Mouse (Mus musculus) CH12.LX (cell line): ENCODE data around the gene Cep57l1. TPM values are rescaled to one million over a fixed set of nuclear protein-coding genes. Genes with fewer than 3 reads are reported as not detected.

Experiments
- DNase-seq: peaks from one replicate; pipeline ENCODE4 v3.0.0-alpha.2; 2013; ENCODE audit errors: extremely low read depth
- H3K27ac ChIP-seq: 2 replicates; pipeline ENCODE4 v1.5.1; 2012; ENCODE audit warnings: low read depth, mild to moderate bottlenecking, control low read depth, moderate library complexity; ENCODE audit not compliant: insufficient read depth
- H3K27me3 ChIP-seq: replicated peaks from 2 replicates; pipeline ENCODE3; 2012; ENCODE audit warnings: inconsistent platforms
- H3K36me3 ChIP-seq, 2 experiments: replicated peaks in 1 of 2; 2 replicates each; pipeline versions ENCODE3 to v1.6.1; 2012; ENCODE audit warnings: inconsistent platforms in 1 of 2, low read length in 1 of 2, mild to moderate bottlenecking in 1 of 2, mixed read lengths in 1 of 2, moderate library complexity in 1 of 2; ENCODE audit not compliant: control insufficient read depth in 1 of 2, insufficient read depth in 1 of 2
- H3K4me1 ChIP-seq, 2 experiments: 2 replicates each; pipeline ENCODE4 v1.6.1; 2012; ENCODE audit warnings: inconsistent platforms in 1 of 2, moderate library complexity in 1 of 2; ENCODE audit not compliant: insufficient read depth in 2 of 2, control insufficient read depth in 1 of 2
- H3K4me2 ChIP-seq: 2 replicates; pipeline ENCODE4 v1.6.1; 2012; ENCODE audit warnings: low read depth, mild to moderate bottlenecking, control low read depth; ENCODE audit not compliant: poor library complexity, insufficient read depth, severe bottlenecking
- H3K4me3 ChIP-seq, 3 experiments: fragments of 150-350 bp in 1 of 3; sonication (generic) in 1 of 3; replicated peaks in 1 of 3; 2 replicates each; pipeline versions ENCODE3 to v1.5.1; 2011 to 2012; ENCODE audit warnings: low read depth in 2 of 3, low read length in 2 of 3, mild to moderate bottlenecking in 2 of 3, moderate library complexity in 2 of 3, control low read depth in 1 of 3, improper control_type of control experiment in 1 of 3, inconsistent platforms in 1 of 3, mixed read lengths in 1 of 3; ENCODE audit not compliant: poor library complexity in 1 of 3
- H3K79me2 ChIP-seq: replicated peaks from 2 replicates; pipeline ENCODE4 v1.6.1; 2012; ENCODE audit warnings: mild to moderate bottlenecking, moderate library complexity; ENCODE audit not compliant: control insufficient read depth, poor library complexity, insufficient read depth, severe bottlenecking; ENCODE audit errors: extremely low read depth
- H3K9ac ChIP-seq: 2 replicates; pipeline ENCODE4 v1.6.1; 2012; ENCODE audit warnings: low read depth, mild to moderate bottlenecking, control low read depth, moderate library complexity; ENCODE audit not compliant: insufficient read depth
- H3K9me3 ChIP-seq: replicated peaks from 2 replicates; pipeline ENCODE3; 2012; ENCODE audit warnings: low read length, inconsistent platforms, mixed read lengths
- CHD1 ChIP-seq: IDR thresholded peaks from 2 replicates; pipeline ENCODE4 v1.6.1; 2012; ENCODE audit warnings: low read depth, low read length, improper control_type of control experiment, inconsistent platforms
- CHD2 ChIP-seq: IDR thresholded peaks from 2 replicates; pipeline ENCODE4 v1.6.1; 2011; ENCODE audit warnings: low read length, improper control_type of control experiment
- CTCF ChIP-seq, 2 experiments: IDR thresholded peaks in 1 of 2; conservative IDR thresholded peaks in 1 of 2; 2 replicates each; pipeline ENCODE4 v1.5.1; 2011 to 2012; ENCODE audit warnings: low read depth in 2 of 2, low read length in 2 of 2, improper control_type of control experiment in 1 of 2, inconsistent platforms in 1 of 2, mild to moderate bottlenecking in 1 of 2, moderate library complexity in 1 of 2
- ELF1 ChIP-seq: IDR thresholded peaks from 2 replicates; pipeline ENCODE4 v1.6.1; 2014; ENCODE audit warnings: low read depth, mild to moderate bottlenecking, inconsistent platforms, low read length, improper control_type of control experiment
- HCFC1 ChIP-seq: IDR thresholded peaks from 2 replicates; pipeline ENCODE4 v1.6.1; 2012; ENCODE audit warnings: low read depth, mild to moderate bottlenecking, inconsistent platforms, low read length, improper control_type of control experiment
- JUN ChIP-seq: IDR thresholded peaks from 2 replicates; pipeline ENCODE4 v1.6.1; 2011; ENCODE audit warnings: low read depth, mild to moderate bottlenecking, low read length, improper control_type of control experiment, moderate library complexity; ENCODE audit not compliant: insufficient read depth
- KAT2A ChIP-seq: IDR thresholded peaks from 2 replicates; pipeline ENCODE4 v1.6.1; 2012; ENCODE audit warnings: low read length, improper control_type of control experiment, inconsistent platforms; ENCODE audit not compliant: insufficient replicate concordance
- MEF2A ChIP-seq: IDR thresholded peaks from 2 replicates; pipeline ENCODE4 v1.6.1; 2014; ENCODE audit warnings: low read depth, mild to moderate bottlenecking, inconsistent platforms, low read length, improper control_type of control experiment, borderline replicate concordance
- MYC ChIP-seq: IDR thresholded peaks from 2 replicates; pipeline ENCODE4 v1.6.1; 2011; ENCODE audit warnings: low read depth, mild to moderate bottlenecking, improper control_type of control experiment, low read length
- NELFE ChIP-seq: IDR thresholded peaks from 2 replicates; pipeline ENCODE4 v1.6.1; 2011; ENCODE audit warnings: low read depth, low read length, improper control_type of control experiment
- PAX5 ChIP-seq: IDR thresholded peaks from 2 replicates; pipeline ENCODE4 v1.6.1; 2012; ENCODE audit warnings: low read length, inconsistent platforms, mixed read lengths
- SIN3A ChIP-seq: IDR thresholded peaks from 2 replicates; pipeline ENCODE4 v1.6.1; 2012; ENCODE audit warnings: low read length, improper control_type of control experiment, inconsistent platforms
- UBTF ChIP-seq: IDR thresholded peaks from 2 replicates; pipeline ENCODE4 v1.6.1; 2012; ENCODE audit warnings: low read depth, mild to moderate bottlenecking, inconsistent platforms, low read length, improper control_type of control experiment, moderate library complexity
- USF1 ChIP-seq: IDR thresholded peaks from 2 replicates; pipeline ENCODE4 v1.6.1; 2014; ENCODE audit warnings: low read depth, mild to moderate bottlenecking, inconsistent platforms, low read length, improper control_type of control experiment
- USF2 ChIP-seq: conservative IDR thresholded peaks from 2 replicates; pipeline ENCODE4 v1.6.1; 2011; ENCODE audit warnings: low read depth, low read length, improper control_type of control experiment
- ZKSCAN1 ChIP-seq: IDR thresholded peaks from 2 replicates; pipeline ENCODE4 v1.6.1; 2012; ENCODE audit warnings: low read depth, inconsistent platforms, low read length, improper control_type of control experiment, borderline replicate concordance
- ZNF384 ChIP-seq: IDR thresholded peaks from 2 replicates; pipeline ENCODE4 v1.6.1; 2012; ENCODE audit warnings: low read depth, low read length, improper control_type of control experiment, inconsistent platforms
- dilution Hi-C: fragments of 300-500 bp; cut with MboI; formaldehyde crosslinking; loops from 2 replicates; pipeline ENCODE4 v1.14.3; 2020; ENCODE audit warnings: low sequenced_read_pairs; ENCODE audit not compliant: extremely low pct_unique_long_range_greater_than_20kb, extremely low pct_ligation_motif_present
- in situ Hi-C: fragments of 300-500 bp; cut with MboI; formaldehyde crosslinking; loops from 3 replicates; pipeline ENCODE4 v1.14.3; 2019; ENCODE audit warnings: low sequenced_read_pairs, low pct_ligation_motif_present, low pct_unique_long_range_greater_than_20kb, mixed read lengths
- polyA plus RNA-seq: library from polyadenylated mRNA; unstranded; fragments of >175 nt; gene quantifications from 2 replicates; pipeline ENCODE4 v1.2.1, GENCODE M21; 2012; ENCODE audit warnings: low read depth; ENCODE audit not compliant: insufficient read length
- total RNA-seq, 2 experiments: library from RNA; depleted of rRNA; stranded (reverse); fragments of 300-350 nt in 1 of 2; fragments of >200 nt in 1 of 2; gene quantifications; 2 replicates each; pipeline ENCODE4 v1.2.3; 2012 to 2014

Gene Cep57l1
- total and polyA plus RNA-seq, 3 experiments, result 14.1 to 28.1 (median 19.4) TPM

DNA sequence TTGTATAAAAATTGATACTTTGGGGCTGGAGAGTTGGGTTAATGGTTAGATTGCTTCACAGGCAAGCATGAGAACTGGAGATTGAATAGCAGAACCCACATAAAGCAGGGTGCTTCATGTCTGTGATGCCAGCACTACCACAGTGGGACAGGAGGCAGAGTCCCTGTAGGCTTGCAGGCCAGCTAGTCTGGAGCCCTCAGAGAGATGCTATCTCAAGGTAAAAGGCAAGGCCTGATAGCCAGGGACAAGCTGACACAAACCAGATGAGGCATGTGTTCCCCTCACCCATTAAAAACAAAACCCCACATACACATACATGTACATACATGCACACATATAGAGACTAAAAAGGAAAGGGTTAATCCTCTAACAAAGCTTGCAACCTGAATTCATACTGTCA, 51.6 kb downstream of the Cep57l1 start:
- no peak overlapping the region for H3K4me2 ChIP-seq
- H3K4me3 ChIP-seq, result no peak overlapping the region
- peaks cover 0 to 40% of the 10 kb centered on the region in 2 experiments for H3K36me3 ChIP-seq
- no peaks in the 10 kb centered on the region for H3K9me3 ChIP-seq
- no peaks in the 10 kb centered on the region for H3K79me2 ChIP-seq
- TF ChIP-seq USF2, result no peak
- TF ChIP-seq PAX5, result no peak
- no peak for TF ChIP-seq USF1
- TF ChIP-seq CTCF (conservative IDR thresholded peaks at IDR 0.05 in 1 of 2, IDR thresholded peaks at IDR 0.05 in 1 of 2; ENCODE audit: low read depth in 2 of 2, low read length in 2 of 2), result no peak
- TF ChIP-seq MEF2A, result no peak
- no peak for TF ChIP-seq KAT2A
- no peak for TF ChIP-seq ZKSCAN1
- TF ChIP-seq UBTF, result no peak
- no peak for TF ChIP-seq JUN
- no peak for TF ChIP-seq CHD2
- no peak for TF ChIP-seq CHD1
- TF ChIP-seq ZNF384, result no peak
- TF ChIP-seq SIN3A, result no peak
- no peak for TF ChIP-seq NELFE
- TF ChIP-seq HCFC1, result no peak
- TF ChIP-seq ELF1, result no peak
- no peak overlapping the region for H3K27ac ChIP-seq
- no peaks in the 10 kb centered on the region for H3K27me3 ChIP-seq
- no peak for DNase-seq
- in situ Hi-C loops (no loop called here), dilution Hi-C loops (no loop called here)
- H3K9ac ChIP-seq, result no peak overlapping the region
- H3K4me1 ChIP-seq, result no peaks in the 10 kb centered on the region

GRCm38 (mm10) chr10:41757226-41757625, 52.4 kb downstream of the Cep57l1 start:
- in situ Hi-C loops, result no loop called here
- DNase-seq, result no peak
- H3K79me2 ChIP-seq, result no peaks in the 10 kb centered on the region
- peaks cover 0 to 1% of the 10 kb centered on the region in 2 experiments; a peak in 2 of 4 replicates for H3K4me1 ChIP-seq
- dilution Hi-C loops, result no loop called here
- H3K27ac ChIP-seq, result no peak overlapping the region
- TF ChIP-seq ZNF384 (no peak), MYC (no peak), USF1 (no peak)
- H3K27me3 ChIP-seq, result no peaks in the 10 kb centered on the region
- H3K4me2 ChIP-seq, result no peak overlapping the region
- H3K9me3 ChIP-seq, result no peaks in the 10 kb centered on the region
- no peak overlapping the region for H3K9ac ChIP-seq
- H3K4me3 ChIP-seq, result no peak overlapping the region
- peaks cover 0 to 38% of the 10 kb centered on the region in 2 experiments for H3K36me3 ChIP-seq
